Mouse (Mus musculus): Measurements from ENCODE around the gene Tpst2. TPM values are rescaled to one million over a fixed set of nuclear protein-coding genes. Genes with fewer than 3 reads are reported as not detected.

Tpst2 gene
- total RNA-seq, 2 experiments from 2014 or later, result 208 to 233 TPM

Other genes starting within 250 kb of the Tpst2 start
- gene Cryba4, start 24.2 kb upstream of the Tpst2 start, total RNA-seq (2021), result 100 to 1,000 TPM in 1 of 2 experiments, 10 to 100 TPM in 1; 95.8 to 126 TPM
- gene Crybb1, start 20.9 kb upstream of the Tpst2 start, total RNA-seq (2021), result 1 to 10 TPM; 3.2 to 3.3 TPM
- 10 to 100 TPM; 38.6 to 41.8 TPM for gene Tfip11, start 49.7 kb downstream of the Tpst2 start, total RNA-seq (2021)
- 10 to 100 TPM; 60.5 to 65.1 TPM for gene Srrd, start 66.3 kb downstream of the Tpst2 start, total RNA-seq (2021)
- 10 to 100 TPM; 54.1 to 60.5 TPM for gene Hps4, start 66.4 kb downstream of the Tpst2 start, total RNA-seq (2021)
- gene Gm6583, start 79.3 kb downstream of the Tpst2 start, total RNA-seq (2021), result not detected
- 1 to 10 TPM; 3.4 to 4.3 TPM for gene Asphd2, start 118.2 kb downstream of the Tpst2 start, total RNA-seq (2021)
- gene Gm6588, start 172.7 kb downstream of the Tpst2 start, total RNA-seq (2021), result not detected